Mouse (Mus musculus) 3134 (cell line): ENCODE data around the gene Dok7.

Source experiments
- DNase-seq: peaks from one replicate; pipeline ENCODE4 v3.0.0-alpha.2; 2011; ENCODE audit warnings: low spot score; ENCODE audit not compliant: insufficient read length; ENCODE audit errors: extremely low read depth

The Dok7 gene

GRCm38 (mm10) chr5:35112444-35112843 lies 55.9 kb downstream of the Dok7 start:
- DNase-seq = no peak

- DNase-seq = no peak
These were observed 59.4 kb downstream of the Dok7 start for GRCm38 (mm10) chr5:35116002-35116401.

- no peak for DNase-seq
These were observed 61.1 kb downstream of the Dok7 start for GRCm38 (mm10) chr5:35117633-35118032.

DNA sequence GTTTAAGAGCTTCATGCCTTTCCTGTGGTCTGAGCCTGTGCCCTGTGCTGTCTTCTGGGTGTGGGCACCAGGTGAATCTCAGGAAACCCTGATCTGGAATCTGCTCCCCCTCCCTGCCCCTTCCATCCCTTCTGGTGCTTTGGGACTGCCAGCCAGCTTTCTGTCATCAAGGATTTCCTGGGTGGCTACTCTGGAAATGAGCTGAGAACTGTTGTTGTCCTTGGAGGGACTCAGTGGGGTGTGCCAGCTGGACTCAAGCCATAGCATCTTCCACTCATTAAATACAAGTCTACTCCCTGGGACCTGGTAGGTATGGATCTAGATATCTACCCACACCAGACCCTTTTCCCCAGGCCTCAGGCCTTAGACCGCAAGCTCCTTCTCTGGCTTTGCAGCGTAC lies 61.9 kb downstream of the Dok7 start:
- no peak for DNase-seq

DNA sequence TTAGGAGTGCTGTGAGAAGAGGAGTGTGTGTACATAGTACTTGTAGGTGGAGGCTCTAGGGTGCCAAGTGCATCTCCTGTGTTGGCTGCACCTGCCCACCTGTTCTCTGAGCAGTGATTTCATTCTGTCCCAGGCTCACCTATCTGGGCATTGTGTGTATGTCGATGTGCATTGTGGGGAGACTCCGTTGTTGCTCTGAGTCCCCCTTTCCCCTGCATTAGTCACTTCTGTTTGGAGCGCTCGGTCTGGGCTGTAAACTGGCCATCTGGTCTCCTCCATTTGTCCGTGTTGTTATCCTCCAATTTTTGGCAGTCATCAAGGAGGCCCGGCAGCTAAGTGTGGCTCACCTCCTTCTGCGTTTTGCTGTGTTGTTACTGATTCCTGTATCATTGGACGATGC lies 63.5 kb downstream of the Dok7 start:
- no peak for DNase-seq

DNA sequence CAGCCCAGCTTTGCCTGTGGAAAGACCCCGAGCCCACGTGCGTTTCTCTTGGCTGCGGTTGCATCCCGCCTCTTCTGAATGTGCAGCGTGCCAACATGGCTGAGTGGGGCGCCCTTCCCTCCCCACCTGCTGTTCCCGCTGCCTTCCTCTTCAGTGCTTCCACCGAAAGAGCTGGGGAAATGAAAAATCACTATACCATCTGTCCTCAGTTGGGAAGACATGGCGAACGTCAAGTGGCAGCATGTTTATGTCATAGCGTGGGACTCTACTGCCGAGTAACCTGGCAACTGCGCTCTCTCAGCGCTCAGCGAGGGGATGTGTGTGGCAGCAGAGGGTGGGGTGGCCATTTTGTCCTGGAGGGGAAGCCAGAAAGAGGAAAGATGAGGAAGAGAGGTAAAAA lies 72.6 kb downstream of the Dok7 start:
- DNase-seq = no peak

- DNase-seq = no peak
These were observed 73.2 kb downstream of the Dok7 start for GRCm38 (mm10) chr5:35129767-35130191.

DNA sequence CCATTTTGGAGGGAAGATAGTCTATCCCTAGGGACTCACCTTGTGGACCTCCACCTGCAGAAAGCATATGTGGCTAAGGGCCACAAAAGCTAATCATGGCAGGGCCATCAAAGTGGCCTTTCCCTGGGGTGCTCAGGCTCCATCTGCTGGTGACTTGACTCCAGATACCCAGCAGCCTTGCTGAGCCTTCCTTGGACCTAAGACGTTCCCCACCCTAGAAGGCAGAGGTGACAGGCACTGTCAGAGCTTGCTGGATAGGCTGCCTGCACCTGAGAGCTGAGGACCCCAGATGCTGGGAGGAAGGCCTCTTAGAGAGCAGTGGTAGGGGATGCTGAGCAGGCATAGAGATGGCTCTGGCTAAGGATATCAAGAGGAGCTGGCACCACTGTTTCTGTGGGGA lies 74.7 kb downstream of the Dok7 start:
- no peak for DNase-seq

- DNase-seq = peak; percentile 33
These were observed 75.2 kb downstream of the Dok7 start for GRCm38 (mm10) chr5:35131773-35132172.

- DNase-seq = no peak
These were observed 75.9 kb downstream of the Dok7 start for GRCm38 (mm10) chr5:35132278-35132980.

- DNase-seq = no peak
These were observed 76.9 kb downstream of the Dok7 start for GRCm38 (mm10) chr5:35133468-35133867.

DNA sequence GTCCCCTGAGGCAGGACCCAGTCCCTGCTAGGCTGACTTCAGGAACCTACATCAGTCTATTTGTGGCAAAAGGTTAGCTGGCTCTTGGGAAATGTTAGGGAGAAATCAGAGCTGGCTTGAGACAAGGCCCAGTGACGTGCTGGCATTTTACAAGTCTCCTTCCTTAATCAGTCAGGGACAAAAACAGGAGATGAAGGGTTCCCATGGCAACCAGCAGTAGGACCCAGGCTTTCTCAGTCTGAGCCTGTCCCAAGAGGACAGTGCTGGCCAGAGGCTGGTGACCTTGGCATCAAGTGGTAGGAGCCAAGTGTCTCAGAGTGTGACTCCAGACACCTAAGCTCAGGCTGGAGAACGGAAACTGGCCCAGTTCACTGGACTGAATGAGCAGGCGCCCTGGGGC lies 77.7 kb downstream of the Dok7 start:
- DNase-seq = no peak

GRCm38 (mm10) chr5:35135903-35136302 lies 79.3 kb downstream of the Dok7 start:
- DNase-seq = no peak
